Mouse (Mus musculus) CH12.LX (cell line): ENCODE data around the gene Pgpep1l. TPM values are rescaled to one million over a fixed set of nuclear protein-coding genes. Genes with fewer than 3 reads are reported as not detected.

ENCODE experiments used
- DNase-seq: peaks from one replicate; pipeline ENCODE4 v3.0.0-alpha.2; 2013; ENCODE audit errors: extremely low read depth
- H3K27ac ChIP-seq: 2 replicates; pipeline ENCODE4 v1.5.1; 2012; ENCODE audit warnings: low read depth, mild to moderate bottlenecking, control low read depth, moderate library complexity; ENCODE audit not compliant: insufficient read depth
- H3K27me3 ChIP-seq: replicated peaks from 2 replicates; pipeline ENCODE3; 2012; ENCODE audit warnings: inconsistent platforms
- H3K36me3 ChIP-seq, 2 experiments: replicated peaks in 1 of 2; 2 replicates each; pipeline versions ENCODE3 to v1.6.1; 2012; ENCODE audit warnings: inconsistent platforms in 1 of 2, low read length in 1 of 2, mild to moderate bottlenecking in 1 of 2, mixed read lengths in 1 of 2, moderate library complexity in 1 of 2; ENCODE audit not compliant: control insufficient read depth in 1 of 2, insufficient read depth in 1 of 2
- H3K4me1 ChIP-seq, 2 experiments: 2 replicates each; pipeline ENCODE4 v1.6.1; 2012; ENCODE audit warnings: inconsistent platforms in 1 of 2, moderate library complexity in 1 of 2; ENCODE audit not compliant: insufficient read depth in 2 of 2, control insufficient read depth in 1 of 2
- H3K4me2 ChIP-seq: 2 replicates; pipeline ENCODE4 v1.6.1; 2012; ENCODE audit warnings: low read depth, mild to moderate bottlenecking, control low read depth; ENCODE audit not compliant: poor library complexity, insufficient read depth, severe bottlenecking
- H3K4me3 ChIP-seq, 3 experiments: fragments of 150-350 bp in 1 of 3; sonication (generic) in 1 of 3; replicated peaks in 1 of 3; 2 replicates each; pipeline versions ENCODE3 to v1.5.1; 2011 to 2012; ENCODE audit warnings: low read depth in 2 of 3, low read length in 2 of 3, mild to moderate bottlenecking in 2 of 3, moderate library complexity in 2 of 3, control low read depth in 1 of 3, improper control_type of control experiment in 1 of 3, inconsistent platforms in 1 of 3, mixed read lengths in 1 of 3; ENCODE audit not compliant: poor library complexity in 1 of 3
- H3K79me2 ChIP-seq: replicated peaks from 2 replicates; pipeline ENCODE4 v1.6.1; 2012; ENCODE audit warnings: mild to moderate bottlenecking, moderate library complexity; ENCODE audit not compliant: control insufficient read depth, poor library complexity, insufficient read depth, severe bottlenecking; ENCODE audit errors: extremely low read depth
- H3K9ac ChIP-seq: 2 replicates; pipeline ENCODE4 v1.6.1; 2012; ENCODE audit warnings: low read depth, mild to moderate bottlenecking, control low read depth, moderate library complexity; ENCODE audit not compliant: insufficient read depth
- H3K9me3 ChIP-seq: replicated peaks from 2 replicates; pipeline ENCODE3; 2012; ENCODE audit warnings: low read length, inconsistent platforms, mixed read lengths
- BHLHE40 ChIP-seq: IDR thresholded peaks from 2 replicates; pipeline ENCODE4 v1.6.1; 2011; ENCODE audit warnings: mild to moderate bottlenecking, low read depth, low read length, improper control_type of control experiment
- CHD2 ChIP-seq: IDR thresholded peaks from 2 replicates; pipeline ENCODE4 v1.6.1; 2011; ENCODE audit warnings: low read length, improper control_type of control experiment
- CTCF ChIP-seq, 2 experiments: IDR thresholded peaks in 1 of 2; conservative IDR thresholded peaks in 1 of 2; 2 replicates each; pipeline ENCODE4 v1.5.1; 2011 to 2012; ENCODE audit warnings: low read depth in 2 of 2, low read length in 2 of 2, improper control_type of control experiment in 1 of 2, inconsistent platforms in 1 of 2, mild to moderate bottlenecking in 1 of 2, moderate library complexity in 1 of 2
- E2F4 ChIP-seq: IDR thresholded peaks from 2 replicates; pipeline ENCODE4 v1.6.1; 2011; ENCODE audit warnings: low read depth, low read length, improper control_type of control experiment; ENCODE audit not compliant: insufficient replicate concordance
- ELF1 ChIP-seq: IDR thresholded peaks from 2 replicates; pipeline ENCODE4 v1.6.1; 2014; ENCODE audit warnings: low read depth, mild to moderate bottlenecking, inconsistent platforms, low read length, improper control_type of control experiment
- ETS1 ChIP-seq: conservative IDR thresholded peaks from 2 replicates; pipeline ENCODE4 v1.6.1; 2012; ENCODE audit warnings: low read depth, mild to moderate bottlenecking, inconsistent platforms, low read length, improper control_type of control experiment, moderate library complexity
- MAFK ChIP-seq: IDR thresholded peaks from 2 replicates; pipeline ENCODE4 v1.6.1; 2011; ENCODE audit warnings: low read length, improper control_type of control experiment; ENCODE audit not compliant: insufficient replicate concordance
- MAX ChIP-seq: IDR thresholded peaks from 2 replicates; pipeline ENCODE4 v1.6.1; 2011; ENCODE audit warnings: low read length, improper control_type of control experiment
- MAZ ChIP-seq: IDR thresholded peaks from 2 replicates; pipeline ENCODE4 v1.6.1; 2012; ENCODE audit warnings: low read depth, mild to moderate bottlenecking, inconsistent platforms, low read length, improper control_type of control experiment, moderate library complexity
- NELFE ChIP-seq: IDR thresholded peaks from 2 replicates; pipeline ENCODE4 v1.6.1; 2011; ENCODE audit warnings: low read depth, low read length, improper control_type of control experiment
- NRF1 ChIP-seq: IDR thresholded peaks from 2 replicates; pipeline ENCODE4 v1.6.1; 2014; ENCODE audit warnings: low read depth, mild to moderate bottlenecking, inconsistent platforms, low read length, improper control_type of control experiment, moderate library complexity
- POLR2AphosphoS2 ChIP-seq: IDR thresholded peaks from 2 replicates; pipeline ENCODE4 v1.6.1; 2011; ENCODE audit warnings: low read depth, low read length, improper control_type of control experiment
- SMC3 ChIP-seq: IDR thresholded peaks from 2 replicates; pipeline ENCODE4 v1.6.1; 2011; ENCODE audit warnings: low read depth, low read length, improper control_type of control experiment
- UBTF ChIP-seq: IDR thresholded peaks from 2 replicates; pipeline ENCODE4 v1.6.1; 2012; ENCODE audit warnings: low read depth, mild to moderate bottlenecking, inconsistent platforms, low read length, improper control_type of control experiment, moderate library complexity
- USF2 ChIP-seq: conservative IDR thresholded peaks from 2 replicates; pipeline ENCODE4 v1.6.1; 2011; ENCODE audit warnings: low read depth, low read length, improper control_type of control experiment
- dilution Hi-C: fragments of 300-500 bp; cut with MboI; formaldehyde crosslinking; loops from 2 replicates; pipeline ENCODE4 v1.14.3; 2020; ENCODE audit warnings: low sequenced_read_pairs; ENCODE audit not compliant: extremely low pct_unique_long_range_greater_than_20kb, extremely low pct_ligation_motif_present
- in situ Hi-C: fragments of 300-500 bp; cut with MboI; formaldehyde crosslinking; loops from 3 replicates; pipeline ENCODE4 v1.14.3; 2019; ENCODE audit warnings: low sequenced_read_pairs, low pct_ligation_motif_present, low pct_unique_long_range_greater_than_20kb, mixed read lengths
- polyA plus RNA-seq: library from polyadenylated mRNA; unstranded; fragments of >175 nt; gene quantifications from 2 replicates; pipeline ENCODE4 v1.2.1, GENCODE M21; 2012; ENCODE audit warnings: low read depth; ENCODE audit not compliant: insufficient read length
- total RNA-seq, 2 experiments: library from RNA; depleted of rRNA; stranded (reverse); fragments of 300-350 nt in 1 of 2; fragments of >200 nt in 1 of 2; gene quantifications; 2 replicates each; pipeline ENCODE4 v1.2.3; 2012 to 2014

The Pgpep1l gene
- total and polyA plus RNA-seq, 3 experiments: not detected

- dilution Hi-C loops: no loop called here
- TF ChIP-seq CTCF (conservative IDR thresholded peaks at IDR 0.05 in 1 of 2, IDR thresholded peaks at IDR 0.05 in 1 of 2; ENCODE audit: low read depth in 2 of 2, low read length in 2 of 2) (peak in 1 of 2 experiments; percentile 30; a peak in 2 of 4 replicates), MAX (no peak), SMC3 (peak; percentile 12)
- in situ Hi-C loops: no loop called here
These were observed 55.0 kb downstream of the Pgpep1l start for GRCm38 (mm10) chr7:68209039-68209438.

GRCm38 (mm10) chr7:68205776-68206427 lies 58.1 kb downstream of the Pgpep1l start:
- Histone ChIP-seq H3K9me3 (no peaks in the 10 kb centered on the region), H3K36me3 (no peaks in the 10 kb centered on the region)
- in situ Hi-C loops: no loop called here

More at GRCm38 (mm10) chr7:68209039-68209438, 55.0 kb downstream of the Pgpep1l start:
- no peaks in the 10 kb centered on the region for H3K27me3 ChIP-seq
- no peaks in the 10 kb centered on the region for H3K9me3 ChIP-seq
- H3K4me3 ChIP-seq: no peak overlapping the region
- H3K4me2 ChIP-seq: 0 out of 2 replicates have a peak overlapping the region, but pooled peaks have one; percentile 23
- no peaks in the 10 kb centered on the region for H3K79me2 ChIP-seq
- no peaks in the 10 kb centered on the region for H3K36me3 ChIP-seq
- peaks cover 14 to 54% of the 10 kb centered on the region in 2 experiments for H3K4me1 ChIP-seq
- DNase-seq: no peak
- H3K27ac ChIP-seq: no peak overlapping the region
- H3K9ac ChIP-seq: no peak overlapping the region

GRCm38 (mm10) chr7:68199609-68200008 lies 64.4 kb downstream of the Pgpep1l start:
- no peak for TF ChIP-seq NELFE
- TF ChIP-seq NRF1: no peak
- no peak for TF ChIP-seq E2F4
- no peak for TF ChIP-seq CTCF (conservative IDR thresholded peaks at IDR 0.05 in 1 of 2, IDR thresholded peaks at IDR 0.05 in 1 of 2; ENCODE audit: low read depth in 2 of 2, low read length in 2 of 2)
- no peak for TF ChIP-seq BHLHE40
- no peak for TF ChIP-seq UBTF
- no peak for TF ChIP-seq USF2
- no peak for TF ChIP-seq MAFK
- no peak for TF ChIP-seq ELF1
- TF ChIP-seq ETS1: no peak
- DNase-seq: no peak
- no peaks in the 10 kb centered on the region for H3K79me2 ChIP-seq
- no peak overlapping the region for H3K27ac ChIP-seq
- in situ Hi-C loops: no loop called here
- H3K27me3 ChIP-seq: no peaks in the 10 kb centered on the region
- no peak overlapping the region for H3K4me3 ChIP-seq
- H3K36me3 ChIP-seq: no peaks in the 10 kb centered on the region
- dilution Hi-C loops: no loop called here
- no peak overlapping the region for H3K9ac ChIP-seq
- H3K4me2 ChIP-seq: no peak overlapping the region
- peaks cover 7 to 15% of the 10 kb centered on the region in 2 experiments; a peak in 3 of 4 replicates for H3K4me1 ChIP-seq
- no peaks in the 10 kb centered on the region for H3K9me3 ChIP-seq

More at GRCm38 (mm10) chr7:68205776-68206427, 58.1 kb downstream of the Pgpep1l start:
- Histone ChIP-seq H3K79me2 (no peaks in the 10 kb centered on the region), H3K9ac (no peak overlapping the region), H3K4me3 (no peak overlapping the region), H3K4me2 (no peak overlapping the region), H3K27me3 (no peaks in the 10 kb centered on the region), H3K27ac (no peak overlapping the region), H3K4me1 (peaks cover 11 to 36% of the 10 kb centered on the region in 2 experiments)
- DNase-seq: no peak
- dilution Hi-C loops: no loop called here
- TF ChIP-seq CHD2 (no peak), POLR2AphosphoS2 (no peak), MAZ (no peak)
